Mouse (Mus musculus) thymus, adult 2 months (tissue): Measurements from ENCODE around the gene Nfkb1.

ENCODE experiments used
- CTCF ChIP-seq: fragments of 200-500 bp; IDR thresholded peaks from 2 replicates; pipeline ENCODE4 v1.5.1; 2012; ENCODE audit warnings: mild to moderate bottlenecking, control low read depth, low read length, moderate library complexity, borderline replicate concordance; ENCODE audit not compliant: control insufficient read depth, poor library complexity, insufficient read depth; ENCODE audit errors: extremely low read depth
- POLR2A ChIP-seq: fragments of 200-500 bp; IDR thresholded peaks from 2 replicates; pipeline ENCODE4 v1.6.1; 2012; ENCODE audit warnings: mild to moderate bottlenecking, low read length, control low read depth, moderate library complexity; ENCODE audit not compliant: control insufficient read depth, poor library complexity, insufficient read depth; ENCODE audit errors: extremely low read depth

GRCm38 (mm10) chr3:135681272-135681783, 10.0 kb downstream of the Nfkb1 start:
- TF ChIP-seq CTCF (no peak), POLR2A (no peak)
